Mouse (Mus musculus) cerebral cortex, adult 2 months (tissue): ENCODE measurements around the gene Gm47429.

Experiments
- WGBS: fragments of 180-500 bp; shearing (Covaris S2); methylation state at CpG from one replicate; pipeline ENCODE4 v1.1.7; 2018; 5-methylcytosine and 5-hydroxymethylcytosine counted together

Gene Gm47429

GRCm38 (mm10) chr13:50443812-50444211 is at the start of gene Gm47429:
Gene Gm47429 (minus strand): TSS chr13:50443912.
- 93% methylated on average over 2 of the region's 2 CpGs for WGBS

GRCm38 (mm10) chr13:50467007-50467406 is 23.3 kb upstream of the Gm47429 start, which contains the start of gene Nutm2:
Gene Nutm2 (plus strand): TSS chr13:50467307.
- WGBS = 77% methylated on average over 4 of the region's 4 CpGs

- WGBS = 40% methylated on average over 27 of the region's 27 CpGs
Observed at GRCm38 (mm10) chr13:50464621-50465562, 21.2 kb upstream of the Gm47429 start.

- 67% methylated on average over 2 of the region's 2 CpGs for WGBS
Observed at GRCm38 (mm10) chr13:50460433-50460832, 16.7 kb upstream of the Gm47429 start.

GRCm38 (mm10) chr13:50453426-50453825 is 9.7 kb upstream of the Gm47429 start:
- 54% methylated on average over 4 of the region's 4 CpGs for WGBS

GRCm38 (mm10) chr13:50452266-50452665 is 8.6 kb upstream of the Gm47429 start:
- 76% methylated on average over 9 of the region's 9 CpGs for WGBS

GRCm38 (mm10) chr13:50445261-50445660 is 1.5 kb upstream of the Gm47429 start:
- WGBS = 61% methylated on average over 4 of the region's 4 CpGs

GRCm38 (mm10) chr13:50426686-50427085 is 17.0 kb downstream of the Gm47429 start:
- WGBS = 96% methylated on average over 4 of the region's 4 CpGs

- 88% methylated on average over 2 of the region's 2 CpGs for whole genome bisulfite sequencing
Observed at GRCm38 (mm10) chr13:50424517-50424916, 19.2 kb downstream of the Gm47429 start.

GRCm38 (mm10) chr13:50423625-50424209 is 20.0 kb downstream of the Gm47429 start:
- 89% methylated on average over 8 of the region's 8 CpGs for WGBS

- 24% methylated on average over 3 of the region's 3 CpGs for WGBS
Observed at GRCm38 (mm10) chr13:50418421-50418820, 25.3 kb downstream of the Gm47429 start.

- WGBS = 9% methylated on average over 35 of the region's 35 CpGs
Observed at GRCm38 (mm10) chr13:50417389-50418183, 26.1 kb downstream of the Gm47429 start, which contains the start of gene Fbxw17. Gene Fbxw17 (plus strand): TSS chr13:50417864.
